Mouse (Mus musculus) liver, postnatal 0 days (tissue): Measurements from ENCODE around the gene Psmd14. TPM values are rescaled to one million over a fixed set of nuclear protein-coding genes. Genes with fewer than 3 reads are reported as not detected.

Source experiments
- ATAC-seq: fragments of 200-750 bp; cut with Nextera tagmentation; 2 replicates; pipeline ENCODE4 v1.8.0; 2017; ENCODE audit warnings: mild to moderate bottlenecking, moderate library complexity
- DNase-seq: peaks from one replicate; pipeline ENCODE4 v3.0.0-alpha.2; 2016
- H3K27ac ChIP-seq: fragments of 300-500 bp; sonication (generic); 2 replicates; pipeline ENCODE4 v1.5.1; 2014; ENCODE audit warnings: antibody characterized with exemption, moderate library complexity, mild to moderate bottlenecking, low read depth
- H3K27me3 ChIP-seq: fragments of 300-500 bp; sonication (generic); 2 replicates; pipeline ENCODE4 v1.6.1; 2014; ENCODE audit warnings: low read length, control low read depth, mixed read lengths; ENCODE audit not compliant: insufficient read depth
- H3K36me3 ChIP-seq: fragments of 300-500 bp; sonication (generic); replicated peaks from 2 replicates; pipeline ENCODE4 v1.6.1; 2014; ENCODE audit warnings: mild to moderate bottlenecking, control low read depth, low read length, moderate library complexity, mixed read lengths; ENCODE audit not compliant: insufficient read depth
- H3K4me1 ChIP-seq: fragments of 300-500 bp; sonication (generic); 2 replicates; pipeline ENCODE4 v1.6.1; 2014; ENCODE audit warnings: antibody characterized with exemption, mild to moderate bottlenecking, control low read depth; ENCODE audit not compliant: insufficient read depth
- H3K4me2 ChIP-seq: fragments of 300-500 bp; sonication (generic); 2 replicates; pipeline ENCODE4 v1.6.1; 2014; ENCODE audit warnings: low read depth, mild to moderate bottlenecking, low read length, moderate library complexity, mixed read lengths
- H3K4me3 ChIP-seq: fragments of 300-500 bp; sonication (generic); 2 replicates; pipeline ENCODE4 v1.5.1; 2014; ENCODE audit warnings: low read depth, low read length
- H3K9ac ChIP-seq: fragments of 300-500 bp; sonication (generic); replicated peaks from 2 replicates; pipeline ENCODE4 v1.6.1; 2014; ENCODE audit warnings: mild to moderate bottlenecking, moderate library complexity
- H3K9me3 ChIP-seq: fragments of 300-500 bp; sonication (generic); 2 replicates; pipeline ENCODE4 v1.6.1; 2016; ENCODE audit warnings: mild to moderate bottlenecking, control low read depth, low read length, mixed read lengths
- CTCF ChIP-seq: sonication (generic); IDR thresholded peaks from 2 replicates; pipeline ENCODE4 v1.5.1; 2016; ENCODE audit warnings: antibody characterized with exemption, low read depth
- EP300 ChIP-seq: IDR thresholded peaks from 2 replicates; pipeline ENCODE4 v1.6.1; 2016; ENCODE audit warnings: antibody characterized with exemption, low read depth, mild to moderate bottlenecking
- WGBS: fragments of 180-500 bp; shearing (Covaris S2); extraction: QIAGEN DNeasy Blood & Tissue Kit; methylation state at CpG from one replicate; pipeline ENCODE4 v1.1.7; 2014; ENCODE audit not compliant: insufficient replicate concordance; 5-methylcytosine and 5-hydroxymethylcytosine counted together
- polyA plus RNA-seq: library from polyadenylated mRNA; unstranded; fragments of >200 nt; fragmentation: Nextera tagmentation; extraction: Ambion mirVana; gene quantifications from 2 replicates; pipeline ENCODE4 v1.2.1, GENCODE M21; 2015

The Psmd14 gene
- polyA plus RNA-seq, 1 experiment from 2014 or later: 83.4 TPM

- TF ChIP-seq CTCF (no peak), EP300 (no peak)
- no peak overlapping the region for H3K4me2 ChIP-seq
- DNase-seq (no peak), ATAC-seq (no peak)
- H3K36me3 ChIP-seq: no peaks in the 10 kb centered on the region
- no peak overlapping the region for H3K27ac ChIP-seq
- WGBS: 24% methylated on average over 1 of the region's 1 CpGs
- H3K9ac ChIP-seq: no peak overlapping the region
- H3K27me3 ChIP-seq: no peaks in the 10 kb centered on the region
- no peaks in the 10 kb centered on the region for H3K9me3 ChIP-seq
- H3K4me3 ChIP-seq: no peak overlapping the region
- H3K4me1 ChIP-seq: no peaks in the 10 kb centered on the region
These were observed 29.9 kb upstream of the Psmd14 start for GRCm38 (mm10) chr2:61681572-61681971.

- Histone ChIP-seq H3K4me3 (no peak overlapping the region), H3K27ac (no peak overlapping the region), H3K4me1 (no peaks in the 10 kb centered on the region), H3K27me3 (no peaks in the 10 kb centered on the region), H3K36me3 (no peaks in the 10 kb centered on the region), H3K9me3 (no peaks in the 10 kb centered on the region), H3K9ac (no peak overlapping the region), H3K4me2 (no peak overlapping the region)
- DNase-seq (no peak), ATAC-seq (no peak)
- WGBS: 31% methylated on average over 1 of the region's 1 CpGs
- TF ChIP-seq CTCF (no peak), EP300 (no peak)
These were observed 25.0 kb upstream of the Psmd14 start for GRCm38 (mm10) chr2:61686533-61686932.

GRCm38 (mm10) chr2:61689086-61689485, 22.4 kb upstream of the Psmd14 start:
- H3K4me3 ChIP-seq: no peak overlapping the region
- ATAC-seq (no peak), DNase-seq (no peak)
- 72% methylated on average over 3 of the region's 3 CpGs for WGBS
- no peak overlapping the region for H3K27ac ChIP-seq
- H3K36me3 ChIP-seq: no peaks in the 10 kb centered on the region
- no peak overlapping the region for H3K9ac ChIP-seq
- H3K9me3 ChIP-seq: no peaks in the 10 kb centered on the region
- no peaks in the 10 kb centered on the region for H3K27me3 ChIP-seq
- no peak for TF ChIP-seq CTCF
- TF ChIP-seq EP300: no peak
- H3K4me2 ChIP-seq: no peak overlapping the region
- no peaks in the 10 kb centered on the region for H3K4me1 ChIP-seq

GRCm38 (mm10) chr2:61709570-61709969, 1.9 kb upstream of the Psmd14 start:
- H3K4me2 ChIP-seq: no peak overlapping the region
- TF ChIP-seq EP300 (no peak), CTCF (no peak)
- no peak overlapping the region for H3K27ac ChIP-seq
- DNase-seq: no peak
- H3K36me3 ChIP-seq: peaks cover 5% of the 10 kb centered on the region; the same call in 1 of the 2 replicates
- H3K27me3 ChIP-seq: no peaks in the 10 kb centered on the region
- no peak overlapping the region for H3K9ac ChIP-seq
- peaks cover 13% of the 10 kb centered on the region for H3K4me1 ChIP-seq
- H3K9me3 ChIP-seq: no peaks in the 10 kb centered on the region
- no peak overlapping the region for H3K4me3 ChIP-seq
- no peak for ATAC-seq
- 83% methylated on average over 3 of the region's 3 CpGs for WGBS

GRCm38 (mm10) chr2:61712526-61712925, 1.0 kb downstream of the Psmd14 start:
- TF ChIP-seq CTCF: no peak
- no peak for TF ChIP-seq EP300
- Histone ChIP-seq H3K9ac (peak overlapping the region; percentile 97), H3K4me1 (peaks cover 13% of the 10 kb centered on the region), H3K4me3 (peak overlapping the region; percentile 98), H3K27ac (no peak overlapping the region), H3K4me2 (peak overlapping the region; percentile 74), H3K27me3 (no peaks in the 10 kb centered on the region), H3K36me3 (peaks cover 5% of the 10 kb centered on the region; the same call in 1 of the 2 replicates), H3K9me3 (no peaks in the 10 kb centered on the region)
- 43% methylated on average over 3 of the region's 3 CpGs for WGBS
- DNase-seq (peak; percentile 20), ATAC-seq (peak; percentile 22; the same call in 1 of the 2 replicates)

- H3K27ac ChIP-seq: no peak overlapping the region
- DNase-seq: no peak
These were observed 11.0 kb downstream of the Psmd14 start for GRCm38 (mm10) chr2:61722401-61722982.

More at GRCm38 (mm10) chr2:61722401-61722982, 11.0 kb downstream of the Psmd14 start:
- Histone ChIP-seq H3K4me3 (no peak overlapping the region), H3K27me3 (no peaks in the 10 kb centered on the region), H3K4me2 (no peak overlapping the region), H3K36me3 (peaks cover 10% of the 10 kb centered on the region), H3K4me1 (no peaks in the 10 kb centered on the region), H3K9me3 (no peaks in the 10 kb centered on the region), H3K9ac (no peak overlapping the region)
- 80% methylated on average over 4 of the region's 4 CpGs for WGBS
- TF ChIP-seq EP300 (no peak), CTCF (no peak)
- ATAC-seq: no peak
